Mouse (Mus musculus) kidney, embryonic 15.5 days (tissue): ENCODE measurements around the gene Creb3l2. TPM values are rescaled to one million over a fixed set of nuclear protein-coding genes. Genes with fewer than 3 reads are reported as not detected.

Experiments
- ATAC-seq: fragments of 200-750 bp; cut with Nextera tagmentation; replicated peaks from 2 replicates; pipeline ENCODE4 v1.8.0; 2017; ENCODE audit warnings: moderate TSS enrichment; ENCODE audit not compliant: low FRiP score
- H3K27ac ChIP-seq: fragments of 300-500 bp; sonication (generic); 2 replicates; pipeline ENCODE4 v1.5.1; 2015; ENCODE audit warnings: mild to moderate bottlenecking, inconsistent platforms
- H3K27me3 ChIP-seq: fragments of 300-500 bp; sonication (generic); 2 replicates; pipeline ENCODE4 v1.6.1; 2015; ENCODE audit warnings: inconsistent platforms
- H3K36me3 ChIP-seq: fragments of 300-500 bp; sonication (generic); 2 replicates; pipeline ENCODE4 v1.6.1; 2015; ENCODE audit warnings: inconsistent platforms
- H3K4me1 ChIP-seq: fragments of 300-500 bp; sonication (generic); 2 replicates; pipeline ENCODE4 v1.6.1; 2015; ENCODE audit warnings: inconsistent platforms
- H3K4me2 ChIP-seq: fragments of 300-500 bp; sonication (generic); 2 replicates; pipeline ENCODE4 v1.6.1; 2015; ENCODE audit warnings: moderate library complexity, mild to moderate bottlenecking, inconsistent platforms
- H3K4me3 ChIP-seq: fragments of 300-500 bp; sonication (generic); replicated peaks from 2 replicates; pipeline ENCODE4 v1.5.1; 2015; ENCODE audit warnings: mild to moderate bottlenecking, inconsistent platforms
- H3K9ac ChIP-seq: fragments of 300-500 bp; sonication (generic); 2 replicates; pipeline ENCODE4 v1.6.1; 2015; ENCODE audit warnings: mild to moderate bottlenecking, inconsistent platforms
- H3K9me3 ChIP-seq: fragments of 300-500 bp; sonication (generic); replicated peaks from 2 replicates; pipeline ENCODE4 v1.6.1; 2016; ENCODE audit warnings: inconsistent platforms
- WGBS: fragments of 180-500 bp; shearing (Covaris S2); methylation state at CpG from one replicate; pipeline ENCODE4 v1.1.7; 2015; ENCODE audit warnings: mixed read lengths; 5-methylcytosine and 5-hydroxymethylcytosine counted together
- polyA plus RNA-seq: library from polyadenylated mRNA; unstranded; fragments of >200 nt; fragmentation: Nextera tagmentation; extraction: Ambion mirVana; gene quantifications from 2 replicates; pipeline ENCODE4 v1.2.1, GENCODE M21; 2015

Gene Creb3l2
- polyA plus RNA-seq, 1 experiment from 2014 or later, result 31.1 TPM

GRCm38 (mm10) chr6:37368281-37368680 lies 73.7 kb downstream of the Creb3l2 start:
- Histone ChIP-seq H3K27me3 (no peaks in the 10 kb centered on the region), H3K36me3 (peaks cover 34% of the 10 kb centered on the region), H3K4me2 (no peak overlapping the region), H3K4me1 (peaks cover 14% of the 10 kb centered on the region; the same call in 1 of the 2 replicates), H3K9ac (no peak overlapping the region), H3K9me3 (no peaks in the 10 kb centered on the region), H3K4me3 (no peak overlapping the region), H3K27ac (no peak overlapping the region)
- no peak for ATAC-seq
- 83% methylated on average over 13 of the region's 13 CpGs for WGBS

DNA sequence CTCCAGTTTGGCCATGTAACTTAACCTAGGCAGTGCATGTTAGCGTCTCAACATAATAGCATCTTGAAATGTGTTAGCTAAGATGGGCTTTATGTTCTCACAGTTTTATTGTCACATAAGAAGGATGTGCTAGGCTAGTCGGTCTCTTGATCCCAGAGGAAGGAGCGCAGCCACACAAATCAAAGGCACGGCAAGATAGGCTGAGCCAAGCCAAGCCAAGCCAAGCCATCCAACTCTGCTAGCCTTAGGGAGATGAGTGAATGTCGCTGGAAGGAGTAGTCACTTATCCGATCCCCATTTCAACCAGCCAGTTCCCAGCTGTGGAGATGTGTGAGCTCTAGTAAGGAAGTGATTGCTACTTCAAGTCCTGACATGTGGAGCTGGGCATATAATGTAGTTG lies 75.0 kb downstream of the Creb3l2 start:
- Histone ChIP-seq H3K4me1 (peaks cover 14% of the 10 kb centered on the region; the same call in 1 of the 2 replicates), H3K4me2 (no peak overlapping the region), H3K36me3 (peaks cover 41% of the 10 kb centered on the region), H3K27me3 (no peaks in the 10 kb centered on the region), H3K9ac (no peak overlapping the region), H3K4me3 (no peak overlapping the region), H3K27ac (no peak overlapping the region), H3K9me3 (no peaks in the 10 kb centered on the region)
- 88% methylated on average over 6 of the region's 6 CpGs for WGBS
- no peak for ATAC-seq

GRCm38 (mm10) chr6:37365179-37365578 lies 76.8 kb downstream of the Creb3l2 start:
- Histone ChIP-seq H3K36me3 (peaks cover 49% of the 10 kb centered on the region), H3K4me2 (no peak overlapping the region), H3K27me3 (no peaks in the 10 kb centered on the region), H3K4me1 (peaks cover 25% of the 10 kb centered on the region), H3K4me3 (no peak overlapping the region), H3K9me3 (no peaks in the 10 kb centered on the region), H3K9ac (no peak overlapping the region), H3K27ac (no peak overlapping the region)
- ATAC-seq, result no peak
- WGBS, result 54% methylated on average over 11 of the region's 11 CpGs

DNA sequence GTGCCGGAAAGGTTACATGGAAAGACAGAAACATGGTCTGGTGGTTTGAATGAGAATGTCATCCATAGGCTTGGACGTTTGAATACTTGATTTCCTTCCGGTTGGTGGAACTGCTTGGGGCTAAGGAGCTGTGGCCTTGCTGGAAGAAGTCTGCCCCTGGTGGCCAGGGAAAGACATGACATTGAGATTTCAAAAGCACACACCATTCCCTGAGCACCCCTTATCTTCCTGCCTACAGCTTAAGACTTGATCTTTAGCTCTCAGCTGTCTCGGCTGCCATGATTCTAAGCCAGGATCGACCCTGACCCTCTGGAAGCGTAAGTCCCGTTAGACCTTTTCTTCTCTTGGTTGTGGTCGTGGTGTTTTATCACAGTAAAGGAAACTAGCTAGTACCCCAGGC lies 77.6 kb downstream of the Creb3l2 start:
- H3K4me1 ChIP-seq, result peaks cover 25% of the 10 kb centered on the region
- H3K4me2 ChIP-seq, result no peak overlapping the region
- WGBS, result 94% methylated on average over 8 of the region's 8 CpGs
- ATAC-seq, result no peak
- H3K27me3 ChIP-seq, result no peaks in the 10 kb centered on the region
- H3K36me3 ChIP-seq, result peaks cover 54% of the 10 kb centered on the region
- no peaks in the 10 kb centered on the region for H3K9me3 ChIP-seq
- H3K9ac ChIP-seq, result no peak overlapping the region
- H3K4me3 ChIP-seq, result no peak overlapping the region
- H3K27ac ChIP-seq, result no peak overlapping the region

DNA sequence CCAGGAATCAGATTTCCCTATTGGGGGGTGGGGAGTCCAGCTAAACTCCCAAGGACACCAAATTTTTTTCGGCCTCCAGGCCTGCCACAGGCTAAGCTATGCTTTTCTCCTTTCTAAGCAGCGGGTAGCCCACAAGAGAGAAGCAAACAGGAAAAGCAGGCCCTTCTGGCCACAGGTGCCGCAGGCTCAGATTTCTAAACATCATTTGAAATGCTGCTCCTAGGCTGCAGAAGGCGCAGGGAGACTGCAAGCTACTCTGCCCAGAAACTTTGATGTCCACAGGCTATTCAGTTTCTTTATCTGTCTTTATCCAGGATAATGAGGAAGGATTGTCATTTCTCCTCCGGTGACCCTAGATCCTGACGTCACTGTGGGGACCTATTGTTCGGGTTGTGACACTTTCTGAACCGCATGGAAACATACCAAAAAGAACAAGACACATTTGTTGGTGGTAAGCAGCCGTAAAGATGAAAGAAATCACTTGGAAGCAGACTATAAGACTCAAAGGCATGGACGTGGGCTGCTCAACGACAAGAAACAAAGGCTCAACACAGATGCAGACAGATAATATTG lies 81.0 kb downstream of the Creb3l2 start:
- H3K27ac ChIP-seq, result peak overlapping the region; percentile 1; the same call in 1 of the 2 replicates
- H3K4me1 ChIP-seq, result peaks cover 23% of the 10 kb centered on the region
- ATAC-seq, result no peak
- H3K9ac ChIP-seq, result no peak overlapping the region
- no peak overlapping the region for H3K4me3 ChIP-seq
- WGBS, result 37% methylated on average over 11 of the region's 11 CpGs
- no peaks in the 10 kb centered on the region for H3K9me3 ChIP-seq
- H3K36me3 ChIP-seq, result peaks cover 79% of the 10 kb centered on the region
- no peak overlapping the region for H3K4me2 ChIP-seq
- no peaks in the 10 kb centered on the region for H3K27me3 ChIP-seq

GRCm38 (mm10) chr6:37354449-37355179 lies 87.3 kb downstream of the Creb3l2 start:
- peak; percentile 57 for ATAC-seq
- H3K4me2 ChIP-seq, result peak overlapping the region; percentile 42
- no peak overlapping the region for H3K4me3 ChIP-seq
- peaks cover 84% of the 10 kb centered on the region for H3K36me3 ChIP-seq
- H3K27me3 ChIP-seq, result no peaks in the 10 kb centered on the region
- no peaks in the 10 kb centered on the region for H3K9me3 ChIP-seq
- peak overlapping the region; percentile 85 for H3K27ac ChIP-seq
- H3K9ac ChIP-seq, result no peak overlapping the region
- 12% methylated on average over 17 of the region's 17 CpGs for WGBS
- H3K4me1 ChIP-seq, result peaks cover 28% of the 10 kb centered on the region

GRCm38 (mm10) chr6:37353616-37354015 lies 88.3 kb downstream of the Creb3l2 start:
- Histone ChIP-seq H3K27me3 (no peaks in the 10 kb centered on the region), H3K27ac (0 out of 2 replicates have a peak overlapping the region, but pooled peaks have one; percentile 85), H3K4me1 (peaks cover 28% of the 10 kb centered on the region), H3K36me3 (peaks cover 76% of the 10 kb centered on the region), H3K4me2 (no peak overlapping the region), H3K4me3 (no peak overlapping the region), H3K9ac (no peak overlapping the region), H3K9me3 (no peaks in the 10 kb centered on the region)
- 72% methylated on average over 9 of the region's 9 CpGs for WGBS
- 0 out of 2 replicates have a peak, but pooled peaks have one; percentile 22 for ATAC-seq

DNA sequence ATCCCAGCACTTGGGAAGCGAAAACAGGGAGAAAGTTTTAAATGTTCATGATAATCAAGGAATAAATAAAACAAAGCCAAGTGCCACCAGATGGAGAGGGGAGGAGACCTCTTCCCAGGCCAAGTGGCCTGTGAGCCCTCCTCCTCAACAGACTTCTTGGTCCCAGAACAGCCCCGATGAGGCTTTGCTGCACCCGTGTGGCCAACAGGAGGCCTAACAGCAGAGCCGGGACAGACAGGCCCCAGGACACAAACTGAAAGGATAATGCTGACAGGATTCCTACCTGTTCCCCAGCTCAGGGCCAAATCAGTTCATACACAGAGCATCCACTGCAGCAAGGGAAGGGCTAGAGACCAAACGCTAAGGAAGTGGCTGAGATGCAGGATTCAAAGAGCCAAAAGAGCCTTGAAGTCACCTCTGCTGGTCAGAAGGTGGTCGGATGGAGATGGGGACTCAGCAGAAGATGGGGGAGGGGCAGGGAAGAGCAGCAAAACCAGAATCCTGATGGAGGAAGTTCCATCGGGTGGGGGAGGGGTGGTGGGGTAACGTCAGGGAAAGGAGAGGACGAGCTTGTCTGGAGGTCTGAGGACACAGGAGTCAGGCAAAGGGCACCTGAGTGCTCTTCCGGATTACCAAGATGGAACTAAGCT lies 90.1 kb downstream of the Creb3l2 start:
- H3K4me1 ChIP-seq, result peaks cover 25% of the 10 kb centered on the region
- H3K9me3 ChIP-seq, result no peaks in the 10 kb centered on the region
- peaks cover 77% of the 10 kb centered on the region for H3K36me3 ChIP-seq
- H3K4me3 ChIP-seq, result no peak overlapping the region
- ATAC-seq, result peak; percentile 66
- WGBS, result 33% methylated on average over 10 of the region's 10 CpGs
- H3K27me3 ChIP-seq, result no peaks in the 10 kb centered on the region
- H3K9ac ChIP-seq, result no peak overlapping the region
- H3K4me2 ChIP-seq, result no peak overlapping the region
- H3K27ac ChIP-seq, result no peak overlapping the region

- ATAC-seq, result no peak
- peaks cover 75% of the 10 kb centered on the region for H3K36me3 ChIP-seq
- no peak overlapping the region for H3K4me2 ChIP-seq
- H3K4me3 ChIP-seq, result no peak overlapping the region
- no peak overlapping the region for H3K27ac ChIP-seq
- WGBS, result 89% methylated on average over 8 of the region's 8 CpGs
- H3K9me3 ChIP-seq, result no peaks in the 10 kb centered on the region
- H3K27me3 ChIP-seq, result no peaks in the 10 kb centered on the region
- H3K9ac ChIP-seq, result no peak overlapping the region
- H3K4me1 ChIP-seq, result peaks cover 18% of the 10 kb centered on the region
Measured at GRCm38 (mm10) chr6:37350315-37350714, 91.6 kb downstream of the Creb3l2 start.

DNA sequence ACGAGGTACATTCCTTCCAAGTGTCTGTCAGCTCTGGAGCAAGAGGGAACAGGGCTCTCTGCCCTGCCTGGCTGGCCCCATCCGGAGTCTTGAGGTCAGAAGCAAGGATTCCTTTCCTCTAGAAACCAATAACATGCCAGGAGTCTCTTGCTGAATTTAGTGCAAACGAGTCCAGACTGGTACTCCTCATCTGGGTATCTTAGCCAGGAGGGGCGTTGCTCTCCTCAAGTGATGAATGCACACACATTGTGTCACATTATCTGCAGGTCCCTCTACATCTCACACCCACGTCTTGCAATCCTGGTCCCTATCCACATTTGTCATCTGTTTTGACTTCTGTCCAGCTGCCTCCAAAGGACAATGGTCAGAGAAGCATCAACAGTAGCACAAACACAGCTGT lies 94.3 kb downstream of the Creb3l2 start:
- WGBS, result 84% methylated on average over 5 of the region's 5 CpGs
- Histone ChIP-seq H3K4me3 (no peak overlapping the region), H3K4me1 (peaks cover 7% of the 10 kb centered on the region; the same call in 1 of the 2 replicates), H3K27me3 (no peaks in the 10 kb centered on the region), H3K36me3 (peaks cover 72% of the 10 kb centered on the region), H3K27ac (no peak overlapping the region), H3K4me2 (no peak overlapping the region), H3K9me3 (no peaks in the 10 kb centered on the region), H3K9ac (no peak overlapping the region)
- ATAC-seq, result no peak

GRCm38 (mm10) chr6:37338055-37338454 lies 103.9 kb downstream of the Creb3l2 start:
- Histone ChIP-seq H3K9me3 (no peaks in the 10 kb centered on the region), H3K9ac (no peak overlapping the region), H3K4me3 (no peak overlapping the region), H3K4me1 (peaks cover 15% of the 10 kb centered on the region; the same call in 1 of the 2 replicates), H3K36me3 (peaks cover 77% of the 10 kb centered on the region), H3K27ac (no peak overlapping the region), H3K27me3 (no peaks in the 10 kb centered on the region), H3K4me2 (no peak overlapping the region)
- ATAC-seq, result no peak
- WGBS, result 85% methylated on average over 5 of the region's 5 CpGs

GRCm38 (mm10) chr6:37336831-37337260 lies 105.1 kb downstream of the Creb3l2 start:
- ATAC-seq, result peak; percentile 66
- WGBS, result 17% methylated on average over 5 of the region's 5 CpGs
- Histone ChIP-seq H3K27ac (peak overlapping the region; percentile 15; the same call in 1 of the 2 replicates), H3K4me2 (no peak overlapping the region), H3K27me3 (no peaks in the 10 kb centered on the region), H3K9me3 (no peaks in the 10 kb centered on the region), H3K36me3 (peaks cover 84% of the 10 kb centered on the region), H3K9ac (no peak overlapping the region), H3K4me3 (no peak overlapping the region), H3K4me1 (peaks cover 22% of the 10 kb centered on the region)
